12 mouse cellular contexts compared by ENCODE assay signal in genomic region chr17:87167407-87167806, GRCm38 (mm10).
"Had no signal": no experiment of that assay in that cellular context is flagged by ENCODE, and none has a peak within 500 bp of the region (broad histone marks: within the 10 kb centered on the region; RNA-seq: fewer than 3 reads in every experiment).

No protein-coding gene starts in this region.

- DNase-seq: kidney, adult 11 months; kidney, adult 8-10 months; kidney, postnatal 10 days; kidney, postnatal 36 days; liver; lung, adult 18-20 months; lung, postnatal 14 days; lung, postnatal 4 days; midbrain, embryonic 14.5 days; thymus, postnatal 25 days had no signal

- ATAC-seq: intestine, embryonic 15.5 days; liver, embryonic 12.5 days had no signal
